Mouse (Mus musculus) ES-E14 (cell line): Measurements from ENCODE around the gene Adck1.

ENCODE experiments used
- HCFC1 ChIP-seq: IDR thresholded peaks from 2 replicates; pipeline ENCODE4 v1.6.1; 2012; ENCODE audit warnings: low read length, inconsistent platforms, borderline replicate concordance; ENCODE audit not compliant: insufficient read depth
- ZC3H11A ChIP-seq: IDR thresholded peaks from 2 replicates; pipeline ENCODE4 v1.6.1; 2012; ENCODE audit warnings: low read depth, mild to moderate bottlenecking, inconsistent platforms, low read length, borderline replicate concordance
- ZNF384 ChIP-seq: IDR thresholded peaks from 2 replicates; pipeline ENCODE4 v1.6.1; 2012; ENCODE audit warnings: low read depth, low read length, inconsistent platforms

DNA sequence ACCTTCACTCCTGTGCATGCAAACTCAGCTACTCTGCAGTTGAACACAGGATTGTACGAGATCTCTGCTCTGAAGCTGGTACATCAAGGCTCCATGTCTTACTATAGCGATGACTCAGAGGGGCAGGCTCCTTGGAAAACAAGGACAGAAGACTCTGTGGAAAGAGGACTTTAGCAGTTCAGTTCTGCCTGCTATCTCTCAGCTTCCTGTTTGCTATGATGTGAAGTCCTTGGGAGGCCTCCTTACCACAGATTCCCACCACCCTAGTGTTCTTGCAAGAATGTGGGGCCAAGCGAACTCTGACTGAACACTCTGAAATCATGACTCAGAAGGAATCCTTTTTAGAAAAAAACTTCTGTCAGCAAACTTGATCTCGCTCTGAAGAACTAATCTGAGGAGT lies 8.3 kb downstream of the Adck1 start:
- TF ChIP-seq HCFC1 (no peak), ZNF384 (no peak), ZC3H11A (no peak)
